Mouse (Mus musculus) adrenal gland, adult 18-20 months (tissue): ENCODE measurements around the gene A130010J15Rik. TPM values are rescaled to one million over a fixed set of nuclear protein-coding genes. Genes with fewer than 3 reads are reported as not detected.
A peak's percentile ranks its signal among the peaks of the same experiment; 100 is the strongest.

ENCODE experiments used
- DNase-seq, 2 experiments: peaks; one replicate each; pipeline ENCODE4 v3.0.0; 2021 to 2022; ENCODE audit warnings: low spot score in 2 of 2
- total RNA-seq, 2 experiments: library from RNA; stranded (reverse); gene quantifications; 1 replicate in 1 of 2; 2 replicates in 1 of 2; pipeline ENCODE4 v1.2.3; 2021

A130010J15Rik gene
- total RNA-seq, 2 experiments from 2014 or later, result 1.2 to 3.2 TPM

DNA sequence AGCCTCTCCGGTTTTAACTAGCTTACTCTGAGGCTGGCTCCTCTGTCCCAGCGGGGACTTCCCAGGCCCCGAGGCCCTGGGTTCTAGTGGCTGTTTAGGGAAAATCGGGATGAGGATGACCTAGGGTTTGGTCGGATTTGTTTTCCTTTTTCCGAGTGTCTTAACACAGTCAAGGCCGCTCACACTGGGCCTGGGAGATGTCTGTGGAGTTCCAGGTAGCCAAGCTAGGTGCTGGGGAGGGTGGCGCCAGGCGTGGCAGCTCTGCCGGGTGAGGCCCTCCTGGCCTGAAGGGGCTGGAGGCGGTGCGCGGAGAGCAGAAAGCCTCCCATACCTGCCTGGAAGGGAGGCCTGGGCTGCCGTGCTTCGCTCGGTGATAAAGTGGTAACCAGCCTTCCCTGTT, 14.3 kb upstream of the A130010J15Rik start:
- no peak for DNase-seq

DNA sequence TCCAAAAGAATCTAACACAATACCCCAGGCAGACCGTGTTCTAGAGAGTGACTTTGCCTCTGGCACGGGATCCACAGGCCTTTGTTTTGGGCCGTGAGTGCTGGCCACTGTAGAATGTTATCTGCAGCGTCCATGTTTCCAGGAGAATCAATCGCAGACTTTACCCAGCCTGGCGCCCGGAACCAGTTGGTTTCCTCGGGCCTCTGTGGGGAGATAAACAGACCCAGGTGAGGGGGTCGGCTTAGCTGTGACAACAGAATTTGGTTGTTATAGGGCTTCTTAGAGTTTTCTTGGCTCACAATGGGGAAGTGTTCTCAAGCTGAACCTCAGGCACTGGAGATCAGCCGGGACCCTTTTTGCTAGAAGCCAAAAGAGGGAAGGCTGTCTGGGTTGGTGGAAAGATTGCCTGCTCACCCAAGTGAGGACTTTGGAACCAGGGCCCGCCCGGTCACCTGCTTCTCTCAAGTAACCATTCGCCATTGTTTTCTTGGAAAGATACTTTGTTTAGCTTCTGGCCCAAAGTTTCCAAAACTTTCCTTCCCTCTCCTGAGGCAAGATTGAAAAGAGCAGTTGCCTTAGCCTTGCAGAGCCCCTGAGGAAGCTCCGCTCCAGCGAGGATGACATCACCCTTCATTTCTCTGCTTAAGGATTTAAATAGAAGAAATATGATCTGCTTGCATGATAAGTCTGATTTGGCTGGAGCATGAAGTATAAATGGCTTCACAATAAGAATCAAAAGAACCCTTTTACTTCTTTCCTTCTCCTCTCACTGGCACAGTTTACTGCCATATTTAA, 11.3 kb upstream of the A130010J15Rik start:
- no peak for DNase-seq

DNA sequence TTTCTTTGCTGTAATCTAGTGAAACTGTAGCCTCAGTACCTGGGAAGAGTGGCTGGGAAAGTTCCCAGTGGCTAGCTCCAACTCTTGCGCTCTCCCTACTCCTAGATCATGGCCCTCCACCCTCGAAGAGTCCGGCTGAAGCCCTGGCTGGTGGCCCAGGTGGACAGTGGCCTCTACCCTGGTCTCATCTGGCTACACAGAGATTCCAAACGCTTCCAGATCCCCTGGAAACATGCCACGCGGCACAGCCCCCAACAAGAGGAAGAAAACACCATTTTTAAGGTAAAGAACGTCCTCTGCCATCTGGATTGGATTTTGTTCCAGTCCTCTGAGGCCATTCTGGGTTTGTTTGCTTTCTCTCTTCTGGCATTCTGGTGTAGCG, 10.7 kb upstream of the A130010J15Rik start:
- DNase-seq, result no peak

DNA sequence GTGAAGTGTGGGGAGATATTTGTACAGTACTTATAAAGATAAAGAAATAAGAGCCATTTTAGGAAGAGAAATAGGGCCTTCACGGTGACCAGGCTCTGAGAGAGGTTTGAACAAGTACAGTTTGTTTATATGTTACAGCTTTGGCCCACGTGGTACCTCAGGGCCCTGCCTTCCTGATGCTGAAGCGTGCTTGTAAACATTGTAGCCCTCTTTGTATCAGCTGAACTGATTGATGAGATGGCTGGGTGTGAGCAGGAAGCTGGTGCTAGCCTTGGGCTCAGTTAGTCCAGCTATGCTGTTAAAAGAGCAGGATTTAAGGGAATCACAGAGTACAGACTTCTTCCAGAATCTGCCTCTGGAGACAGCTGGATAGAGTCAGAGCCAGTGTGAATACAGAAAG, 8.7 kb upstream of the A130010J15Rik start:
- DNase-seq, result no peak

DNA sequence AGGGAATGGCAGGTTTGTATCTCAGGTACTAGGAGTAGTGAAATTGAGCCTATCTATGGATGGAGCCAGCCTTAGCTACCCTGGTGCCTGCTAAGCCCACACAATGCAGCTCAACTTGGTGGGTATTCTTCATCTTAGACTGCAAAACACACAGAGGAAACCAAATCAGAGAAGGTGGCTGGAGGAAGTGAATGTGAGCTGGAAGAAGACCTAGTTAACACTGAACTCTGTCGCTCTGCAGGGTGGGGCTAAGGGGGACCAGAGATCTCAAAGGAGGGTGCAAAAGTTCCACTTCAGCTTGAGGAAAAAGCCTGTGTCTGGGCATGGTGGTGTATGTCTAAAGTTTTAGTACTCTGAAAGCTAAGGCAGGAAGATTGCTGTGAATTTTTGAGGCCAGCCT, 8.2 kb upstream of the A130010J15Rik start:
- no peak for DNase-seq

DNA sequence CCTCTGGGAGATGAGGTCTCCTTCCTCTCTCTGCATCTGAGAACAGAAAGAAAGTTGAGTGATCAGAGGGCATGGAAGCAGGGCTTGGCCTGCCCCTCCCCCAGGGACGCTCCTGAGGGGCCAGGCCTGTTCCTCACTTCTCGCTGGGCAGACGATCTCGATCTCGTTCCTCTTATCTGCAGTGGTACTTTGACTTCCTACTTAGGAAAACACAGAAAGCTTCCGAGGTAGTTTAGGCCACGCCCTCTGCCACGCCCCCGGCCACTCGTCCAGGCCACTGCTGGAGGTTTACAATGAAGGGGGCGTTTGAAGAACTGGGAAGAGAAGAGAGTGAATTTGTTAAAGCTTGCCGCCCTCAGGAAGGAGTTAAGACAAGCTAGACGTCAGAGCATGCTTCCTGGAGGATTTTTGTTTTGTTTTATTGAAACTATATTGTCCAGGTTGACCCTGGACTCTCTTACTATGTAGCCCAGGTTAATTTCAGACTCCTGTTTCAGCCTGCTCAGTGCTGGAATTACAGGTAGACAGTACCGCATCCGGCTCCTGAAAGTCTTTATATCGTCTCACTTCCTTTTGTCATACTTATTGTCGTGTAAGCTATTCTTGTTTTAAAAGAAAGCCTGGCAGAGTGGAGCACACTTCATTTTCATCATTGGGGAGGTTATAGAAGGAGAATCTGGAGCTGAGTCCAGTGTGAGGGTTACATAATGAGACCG, 7.4 kb upstream of the A130010J15Rik start:
- DNase-seq, result peak; percentile 20 to 43

DNA sequence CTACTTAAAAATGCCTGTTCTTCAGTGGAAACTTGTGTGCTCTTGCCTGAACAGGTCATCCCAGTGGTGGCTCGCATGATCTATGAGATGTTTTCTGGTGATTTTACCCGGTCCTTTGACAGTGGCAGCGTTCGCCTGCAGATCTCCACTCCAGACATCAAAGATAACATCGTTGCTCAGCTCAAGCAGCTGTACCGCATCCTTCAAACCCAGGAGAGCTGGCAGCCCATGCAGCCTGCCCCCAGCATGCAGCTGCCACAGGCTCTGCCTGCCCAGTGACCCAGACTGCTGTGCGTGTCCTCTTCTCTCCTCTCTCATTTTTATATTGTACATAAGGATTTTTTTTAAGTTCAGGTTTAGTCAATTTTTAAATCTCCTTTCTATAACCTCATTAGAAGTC, 1.4 kb downstream of the A130010J15Rik start:
- no peak for DNase-seq

DNA sequence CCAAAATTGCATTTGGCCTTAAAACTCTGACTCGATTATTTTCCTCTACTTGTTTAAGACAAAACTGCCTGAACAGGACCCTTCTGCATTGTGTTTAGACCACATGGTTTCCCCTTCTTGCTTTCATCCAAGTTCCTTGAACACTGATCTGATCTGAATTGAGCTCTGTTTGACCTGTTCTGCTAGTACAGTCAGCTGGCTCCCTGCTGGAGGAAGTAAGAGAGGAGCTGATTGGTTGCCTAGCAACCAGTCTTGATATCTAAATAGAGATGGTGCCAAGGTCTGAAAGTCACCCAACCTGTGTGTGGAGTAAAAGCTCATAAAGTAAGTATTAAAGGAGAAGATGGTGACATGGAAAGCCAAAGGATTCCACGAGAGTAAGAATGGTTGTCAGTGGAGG, 2.0 kb downstream of the A130010J15Rik start:
- no peak for DNase-seq

DNA sequence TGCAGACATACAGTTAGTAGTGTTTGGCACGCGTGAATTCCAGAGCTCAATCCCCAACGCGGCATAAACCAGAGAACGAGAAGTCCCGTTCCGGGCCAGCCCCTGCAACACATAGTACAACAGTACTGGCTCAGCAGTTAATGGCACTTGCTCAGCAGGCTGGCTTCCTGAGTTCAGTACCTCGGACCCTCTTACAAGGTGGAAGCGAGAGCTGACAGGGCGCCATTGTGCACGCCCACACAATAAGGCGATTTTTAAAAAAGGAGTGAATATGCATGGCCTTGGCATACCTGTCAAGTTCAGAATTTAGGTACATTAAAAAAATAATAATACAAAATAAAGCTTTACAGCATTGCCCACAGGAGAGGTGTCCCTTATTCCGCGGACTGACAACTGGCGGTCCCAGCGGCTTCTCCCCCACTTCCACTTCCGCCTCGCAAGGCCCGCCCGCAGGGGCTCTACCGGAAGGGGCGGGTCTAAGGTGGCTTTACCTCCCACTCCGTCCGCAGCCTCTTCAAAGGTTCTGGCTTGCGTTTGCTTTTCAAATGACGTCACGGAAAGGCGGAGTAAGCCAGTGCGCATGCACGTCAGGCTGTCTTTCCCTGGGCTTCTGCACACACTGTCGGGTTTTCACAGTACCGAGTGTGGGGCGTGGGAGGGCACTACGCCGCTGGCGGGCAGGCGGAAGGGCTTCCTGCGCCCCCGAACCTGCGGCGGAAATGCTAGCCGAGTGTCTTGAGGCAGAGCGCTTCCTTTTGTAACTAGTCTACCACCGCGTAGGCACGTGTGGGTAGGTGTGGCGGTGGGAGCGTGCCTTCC, 5.4 kb downstream of the A130010J15Rik start:
- peak; percentile 92 to 93 for DNase-seq

DNA sequence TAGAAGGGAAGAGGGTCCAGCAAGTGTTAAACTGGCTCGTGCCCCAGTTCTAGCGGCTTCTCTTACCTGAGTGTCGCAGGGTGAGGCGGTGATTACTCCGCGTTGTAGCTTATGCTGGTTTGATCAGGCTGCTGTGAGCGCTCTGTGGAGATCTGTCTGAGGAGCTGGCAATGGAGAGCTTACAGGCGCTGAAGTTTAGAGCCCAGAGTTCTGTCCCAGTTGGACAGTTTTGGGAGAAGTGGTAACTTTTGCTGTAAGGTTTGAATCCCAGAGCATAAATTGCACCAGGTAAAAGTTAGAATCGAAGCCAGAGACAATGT, 5.9 kb downstream of the A130010J15Rik start:
- no peak for DNase-seq

DNA sequence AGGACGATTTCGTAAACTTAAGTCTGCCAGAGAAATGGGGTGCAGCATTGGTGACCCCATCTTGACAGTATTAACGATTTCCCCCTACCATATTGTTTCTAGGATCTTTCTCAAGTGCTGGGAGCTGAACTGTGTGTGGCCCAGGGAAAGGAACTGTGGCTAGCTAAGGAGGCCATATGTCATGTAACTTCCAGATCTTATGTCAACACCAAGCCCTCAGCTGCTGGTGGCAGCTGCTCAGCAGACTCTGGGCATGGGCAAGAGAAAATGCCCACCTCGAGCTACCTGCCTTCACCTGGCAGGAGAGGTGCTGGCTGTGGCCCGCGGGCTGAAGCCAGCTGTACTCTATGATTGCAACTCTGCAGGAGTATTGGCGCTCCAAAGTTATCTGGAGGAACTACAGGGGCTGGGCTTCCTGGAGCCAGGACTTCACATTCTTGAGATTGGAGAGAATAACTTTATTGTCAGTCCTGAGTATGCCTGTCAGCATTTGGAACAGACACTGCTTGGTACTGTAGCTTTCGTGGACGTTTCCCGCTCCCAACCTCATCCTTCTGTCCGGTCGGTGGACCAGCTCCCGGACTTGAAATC, 6.4 kb downstream of the A130010J15Rik start:
- no peak for DNase-seq

DNA sequence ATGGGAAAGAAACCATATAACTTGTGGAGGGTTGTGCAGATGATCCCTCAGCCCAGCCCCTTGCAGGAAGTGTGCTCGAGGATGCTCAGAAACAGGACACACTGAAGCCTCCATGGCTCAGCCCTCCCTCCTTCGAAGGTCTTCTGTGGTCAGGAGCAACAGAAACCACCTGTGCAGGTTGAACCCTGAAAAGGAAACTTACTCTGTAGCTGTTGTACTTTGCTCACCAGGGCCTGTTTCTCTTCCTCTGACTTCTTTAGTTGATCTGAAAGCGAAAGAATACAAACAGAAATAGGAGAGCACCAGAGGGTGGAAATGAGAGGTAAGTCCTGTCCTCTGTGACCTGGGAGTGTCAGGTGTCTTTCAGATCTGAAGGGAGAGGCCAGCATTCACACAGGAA, 13.3 kb downstream of the A130010J15Rik start:
- no peak for DNase-seq

DNA sequence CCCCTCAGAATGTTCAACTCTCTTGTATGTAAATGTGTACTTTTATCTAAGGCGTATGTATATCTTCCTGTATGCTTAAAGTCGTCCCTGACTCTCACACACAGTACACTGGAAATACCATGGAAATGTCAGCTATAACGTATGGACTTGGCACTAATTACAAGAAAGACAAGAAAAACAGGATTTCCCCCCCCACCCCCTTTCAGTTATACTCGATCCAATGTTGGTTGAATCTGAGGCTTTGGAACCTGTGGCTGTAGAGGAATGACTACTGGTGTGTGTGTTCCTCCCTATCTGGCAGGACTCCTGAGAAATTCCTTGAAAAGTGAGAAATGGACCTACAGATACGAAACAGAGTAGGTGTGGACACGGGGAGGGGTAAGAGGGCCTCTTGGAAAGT, 20.4 kb downstream of the A130010J15Rik start:
- DNase-seq, result no peak

DNA sequence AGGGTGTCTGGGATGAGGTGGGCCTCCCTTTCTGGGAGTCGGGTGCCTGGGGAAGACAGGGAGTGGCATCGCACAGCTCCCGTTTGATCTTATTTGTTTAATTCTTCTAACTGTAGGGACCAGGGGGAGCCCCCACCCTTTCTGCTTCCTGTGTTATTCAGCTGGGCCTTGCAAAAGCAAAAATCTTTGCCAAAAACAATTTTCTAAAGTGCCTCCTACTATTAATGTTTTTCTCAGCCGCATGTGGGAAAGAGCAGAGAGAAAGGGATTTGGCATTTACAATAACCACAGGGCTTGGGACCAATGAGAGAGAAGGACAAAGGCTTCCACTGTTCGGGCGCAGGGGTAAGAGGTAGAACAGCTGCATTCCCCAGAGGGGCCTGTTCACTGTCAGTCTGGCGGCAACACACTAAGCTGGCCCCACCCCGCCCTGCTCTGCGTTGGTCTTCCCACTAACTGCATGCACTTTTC, 21.3 kb downstream of the A130010J15Rik start:
- DNase-seq, result no peak

DNA sequence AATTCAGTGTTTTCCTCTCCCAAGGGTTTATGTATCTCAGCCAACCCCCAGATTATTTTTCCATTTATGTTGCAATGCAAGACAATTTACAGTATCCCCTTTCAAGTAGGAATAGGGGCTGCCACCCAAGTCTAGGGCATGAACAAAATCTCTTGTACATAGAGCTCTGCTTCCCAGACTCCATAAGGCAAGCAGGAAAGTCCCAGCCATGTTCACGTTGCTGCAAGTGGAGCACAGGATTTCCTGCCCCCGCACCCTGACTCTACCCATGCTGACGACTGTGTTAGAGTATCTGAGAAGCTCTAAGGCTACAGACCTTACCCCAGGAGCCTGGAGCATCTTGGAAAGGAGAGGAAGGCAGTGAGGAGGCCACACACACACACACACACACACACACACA, 21.9 kb downstream of the A130010J15Rik start:
- DNase-seq, result no peak

DNA sequence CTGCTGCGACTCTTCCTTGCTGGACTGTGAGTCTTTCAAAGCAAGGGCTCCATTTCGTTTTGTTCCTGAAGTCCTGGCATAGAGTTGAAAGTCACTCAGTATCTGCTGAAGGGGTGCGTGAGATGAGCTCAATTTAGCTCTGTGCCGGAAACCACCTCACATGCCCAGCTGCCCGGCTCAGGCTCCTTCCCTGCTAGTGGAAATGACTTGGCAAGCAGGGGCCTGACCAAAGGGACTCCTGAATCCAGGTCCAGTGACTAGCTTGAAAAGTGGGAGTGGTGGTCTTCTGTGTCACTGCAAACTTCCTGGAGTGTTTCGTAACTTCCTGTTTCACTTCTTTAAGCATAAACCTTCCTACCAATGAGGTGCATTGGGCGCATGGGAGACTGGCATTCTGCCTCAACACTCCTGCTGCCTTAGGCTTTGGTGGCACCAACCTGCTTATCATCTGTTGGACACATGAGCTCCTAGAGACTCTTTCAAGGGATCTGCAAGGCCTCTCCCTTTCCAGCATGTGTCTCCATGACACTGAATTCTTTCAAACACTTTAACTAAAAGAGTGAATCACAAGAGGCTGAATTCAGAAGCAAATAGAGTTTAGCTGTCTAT, 23.9 kb downstream of the A130010J15Rik start:
- no peak for DNase-seq

DNA sequence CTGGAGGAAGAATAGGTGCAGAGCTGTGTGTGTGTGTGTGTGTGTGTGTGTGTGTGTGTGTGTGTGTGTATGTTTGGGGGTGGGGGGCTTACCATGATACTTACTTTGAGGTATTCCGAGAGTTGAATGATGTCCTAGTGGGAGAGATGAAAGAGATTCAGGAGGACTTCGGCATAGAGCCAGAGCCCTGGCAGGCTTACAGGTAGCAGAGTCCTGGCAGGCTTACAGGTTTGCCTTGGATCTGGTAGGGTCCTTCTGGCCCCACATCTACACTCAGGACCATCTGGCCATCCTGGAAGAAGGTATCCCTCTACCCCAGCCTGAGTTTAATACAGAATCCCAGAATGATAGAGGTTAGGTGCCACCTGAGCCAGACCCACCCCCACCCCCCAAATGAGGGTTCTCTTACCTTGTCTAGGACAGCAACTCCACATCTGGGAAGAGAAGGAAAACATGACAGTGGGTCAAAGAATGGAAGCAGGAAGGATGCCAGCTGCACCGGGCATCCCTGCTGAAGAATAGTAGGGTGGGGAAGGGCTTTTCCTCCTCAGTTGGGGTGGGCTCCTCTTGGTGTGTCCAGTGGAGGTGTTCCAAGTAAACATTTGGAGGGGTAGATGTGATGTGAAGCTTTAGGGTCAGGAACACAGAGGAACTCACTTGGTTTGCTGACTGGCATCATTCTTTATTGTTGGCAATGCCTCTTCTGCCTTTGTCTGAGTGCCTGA, 26.7 kb downstream of the A130010J15Rik start:
- DNase-seq, result no peak

DNA sequence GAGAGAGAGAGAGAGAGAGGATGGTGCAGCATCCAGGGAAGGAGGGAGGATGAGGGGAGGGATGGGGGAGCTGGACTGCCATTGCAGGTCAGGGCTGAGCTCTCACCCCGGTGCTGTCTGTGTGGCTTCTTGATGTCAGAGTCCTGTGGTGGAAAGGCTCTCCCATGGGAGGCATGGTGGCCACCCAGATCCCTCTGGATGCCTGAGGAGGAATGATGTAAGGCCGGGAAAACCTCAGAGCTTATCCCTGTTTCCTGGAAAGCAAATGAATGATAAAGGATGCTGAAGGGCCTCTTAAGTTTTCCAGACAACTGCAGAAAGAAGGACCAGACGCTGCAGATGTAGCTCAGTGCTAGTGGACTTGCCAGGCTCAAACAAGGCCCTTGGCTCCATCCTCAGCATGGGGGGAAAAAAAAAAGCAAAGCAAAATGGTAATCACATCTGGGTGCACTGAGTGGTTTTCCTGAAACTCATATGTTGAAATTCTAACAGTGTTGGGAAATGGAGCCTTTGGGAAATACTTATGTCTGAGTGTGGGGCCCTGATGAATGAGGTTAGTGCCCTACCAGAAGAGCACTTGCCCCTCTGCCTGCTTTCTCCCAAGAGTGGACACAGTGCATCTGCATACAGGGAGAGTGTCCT, 27.4 kb downstream of the A130010J15Rik start:
- no peak for DNase-seq

DNA sequence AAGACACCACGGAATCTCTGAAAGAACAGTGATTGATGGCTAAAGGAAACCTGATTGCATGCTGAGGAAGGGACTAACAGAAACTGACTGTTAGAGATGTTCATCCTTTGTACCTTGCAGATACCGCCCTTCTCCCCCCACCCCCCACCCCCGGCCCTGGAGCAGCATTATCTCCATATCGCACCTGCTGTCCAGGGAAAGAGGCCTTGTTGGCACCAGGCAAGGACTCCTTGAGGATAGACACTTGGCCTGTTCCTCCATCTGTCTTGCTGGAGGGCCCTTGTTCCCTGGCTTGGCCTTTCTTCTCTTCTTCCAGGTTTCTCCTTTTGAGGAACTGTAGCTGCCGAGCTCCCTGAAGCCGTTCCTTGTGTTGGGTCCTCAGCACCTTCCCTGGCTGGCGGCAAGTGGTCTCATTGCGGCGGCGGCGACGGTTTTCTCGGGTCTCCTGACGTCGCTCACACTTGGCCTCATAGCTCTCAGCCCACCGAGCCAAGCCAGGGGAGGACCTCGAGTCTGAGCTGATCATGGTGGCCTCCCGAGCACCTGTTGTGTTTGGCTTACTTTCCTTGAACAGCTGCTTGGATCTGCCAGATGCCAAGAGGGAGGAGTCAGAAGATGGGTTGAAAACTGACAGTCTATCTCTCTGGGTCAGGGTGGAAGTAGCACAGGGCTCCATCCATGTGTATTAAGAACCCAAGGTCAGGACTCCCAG, 29.8 kb downstream of the A130010J15Rik start:
- DNase-seq, result no peak
